Mouse (Mus musculus) frontal cortex, postnatal 25 days (tissue): Measurements from ENCODE around the gene Frmd6.

ENCODE experiments used
- DNase-seq, 2 experiments: peaks; one replicate each; pipeline ENCODE4 v3.0.0; 2022; ENCODE audit warnings: low spot score in 2 of 2

The Frmd6 gene

DNA sequence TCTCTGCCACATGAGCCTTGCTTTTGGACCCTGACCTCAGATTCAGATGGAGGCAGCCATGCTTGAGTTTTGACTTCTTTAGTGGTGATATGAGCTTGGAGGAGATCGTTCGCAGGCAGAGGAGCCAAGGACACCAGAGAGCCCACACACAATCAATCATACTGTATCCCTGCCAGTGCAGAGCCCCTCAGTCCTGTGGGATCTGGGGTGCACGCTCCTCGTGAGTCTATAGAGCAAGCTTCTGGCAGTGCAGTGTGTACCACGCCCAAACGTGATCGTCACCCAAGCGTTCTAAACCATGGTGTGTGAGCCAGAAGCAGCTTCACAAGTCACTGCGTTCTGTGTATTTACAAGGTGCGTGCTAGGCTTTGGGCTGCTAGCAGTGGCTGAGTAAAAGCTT, 70.8 kb downstream of the Frmd6 start:
- DNase-seq = no peak

DNA sequence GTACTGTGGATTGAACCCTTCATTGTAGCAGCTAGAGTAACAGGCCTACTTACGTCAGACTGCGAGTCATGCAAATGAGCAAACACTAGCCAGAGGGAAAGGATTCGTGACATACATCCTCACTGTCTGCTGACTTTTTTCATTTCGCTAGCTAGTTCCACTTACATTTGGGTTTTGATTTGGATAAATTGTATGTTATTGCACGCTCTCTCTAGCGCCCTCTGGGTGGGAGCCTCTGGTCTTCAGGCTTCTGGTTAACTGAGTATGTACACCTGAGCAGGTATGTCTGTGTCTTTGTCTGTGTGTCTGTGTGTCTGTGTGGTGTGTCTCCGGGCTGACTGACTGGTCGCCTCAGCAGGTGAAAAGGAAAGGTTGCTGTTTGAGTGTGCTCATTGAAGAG, 72.1 kb downstream of the Frmd6 start:
- no peak for DNase-seq

DNA sequence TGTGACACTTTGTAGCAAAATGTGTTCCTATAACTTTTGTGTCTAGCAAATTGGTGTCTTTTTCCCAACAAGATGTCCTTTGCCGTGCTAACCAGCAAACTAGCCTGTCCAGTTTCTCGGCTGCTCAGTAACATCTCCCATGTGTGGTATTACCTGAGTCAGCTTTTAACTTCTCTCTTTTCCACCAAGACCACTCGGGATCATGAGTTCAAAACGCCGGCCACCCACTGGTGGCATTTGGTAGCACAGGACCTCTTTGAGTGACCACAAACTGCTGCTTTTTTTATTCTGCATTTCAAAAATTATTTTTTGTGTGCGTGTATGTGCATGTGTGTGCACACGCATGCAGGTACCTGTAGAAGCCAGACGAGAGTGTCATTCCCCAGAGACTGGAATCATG, 73.1 kb downstream of the Frmd6 start:
- no peak for DNase-seq

DNA sequence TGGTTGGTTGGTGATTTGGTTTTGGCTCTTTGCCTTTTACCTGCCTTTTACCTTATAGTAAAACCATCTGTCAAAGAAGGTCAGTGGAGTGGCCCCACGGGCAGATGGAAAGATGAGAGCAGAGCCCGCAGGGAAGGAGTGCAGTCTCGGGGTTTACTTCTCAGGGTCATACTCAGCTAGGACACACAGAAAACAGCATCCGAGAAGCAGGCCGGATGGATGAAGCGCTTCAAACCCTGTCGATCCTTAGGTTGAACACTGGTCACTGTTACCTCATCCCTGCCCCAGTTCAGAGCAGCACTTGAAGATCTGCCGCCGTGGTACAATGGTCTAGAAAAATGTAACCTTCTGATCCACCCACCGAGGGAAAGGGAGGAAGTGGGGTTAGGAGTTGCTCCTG, 79.2 kb downstream of the Frmd6 start:
- no peak for DNase-seq

DNA sequence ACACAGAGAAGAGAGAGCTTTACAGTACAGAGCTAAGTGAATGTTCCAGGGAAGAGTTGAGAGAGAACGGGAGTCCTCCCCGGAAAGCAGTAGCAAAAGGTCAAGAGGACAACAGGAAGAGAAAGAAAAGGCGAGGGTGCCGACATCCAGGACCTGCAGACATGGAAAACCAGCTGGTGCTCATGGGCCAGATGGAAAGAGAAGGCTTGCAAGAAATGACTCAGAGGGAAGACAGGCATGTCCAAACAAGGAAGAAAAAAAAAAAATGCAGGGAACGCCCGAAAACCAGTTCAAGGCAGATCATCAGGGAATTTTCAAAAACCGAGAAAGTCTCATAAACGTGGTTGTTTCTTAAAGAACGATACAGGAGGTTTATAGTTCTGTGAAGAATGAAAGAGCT, 81.6 kb downstream of the Frmd6 start:
- no peak for DNase-seq

DNA sequence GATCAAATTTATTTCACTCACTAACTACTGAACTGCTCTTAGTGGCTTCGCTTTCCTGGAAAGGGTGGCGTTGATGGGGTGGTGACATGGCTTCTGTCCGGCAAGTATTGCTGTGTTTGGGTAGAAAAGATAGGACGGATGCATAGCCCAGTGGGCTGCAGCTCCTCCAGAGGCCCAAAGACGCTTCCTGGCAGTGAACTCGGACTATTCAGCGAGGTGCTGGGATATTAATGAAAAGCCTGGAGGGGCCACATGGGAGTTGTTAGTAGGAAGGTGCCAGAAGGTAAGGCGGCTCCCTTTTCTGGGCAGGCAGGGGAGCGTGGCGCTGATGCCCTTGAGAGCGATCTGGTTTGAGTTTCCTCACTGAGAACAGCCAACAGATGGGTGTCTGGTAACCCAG, 82.3 kb downstream of the Frmd6 start:
- DNase-seq = no peak

DNA sequence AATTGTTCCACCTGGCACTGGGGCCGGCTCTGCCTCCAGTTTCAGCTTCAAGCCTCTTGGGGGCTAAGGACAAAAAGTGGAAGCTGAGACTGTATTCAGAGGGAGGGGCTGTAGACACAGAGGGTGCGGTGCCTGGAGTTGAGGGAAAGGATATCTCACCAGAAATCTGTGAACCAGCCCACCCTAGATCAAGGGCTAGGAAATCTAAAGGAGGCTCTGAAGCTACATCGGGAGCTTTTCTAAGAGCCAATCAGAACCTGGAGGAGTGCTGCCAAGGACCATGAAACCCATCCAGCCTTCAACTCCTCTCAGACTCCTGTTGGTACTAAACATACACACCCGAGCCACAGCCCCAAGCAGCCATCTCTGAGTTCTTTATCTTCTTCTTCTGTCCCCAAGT, 82.8 kb downstream of the Frmd6 start:
- DNase-seq = no peak

DNA sequence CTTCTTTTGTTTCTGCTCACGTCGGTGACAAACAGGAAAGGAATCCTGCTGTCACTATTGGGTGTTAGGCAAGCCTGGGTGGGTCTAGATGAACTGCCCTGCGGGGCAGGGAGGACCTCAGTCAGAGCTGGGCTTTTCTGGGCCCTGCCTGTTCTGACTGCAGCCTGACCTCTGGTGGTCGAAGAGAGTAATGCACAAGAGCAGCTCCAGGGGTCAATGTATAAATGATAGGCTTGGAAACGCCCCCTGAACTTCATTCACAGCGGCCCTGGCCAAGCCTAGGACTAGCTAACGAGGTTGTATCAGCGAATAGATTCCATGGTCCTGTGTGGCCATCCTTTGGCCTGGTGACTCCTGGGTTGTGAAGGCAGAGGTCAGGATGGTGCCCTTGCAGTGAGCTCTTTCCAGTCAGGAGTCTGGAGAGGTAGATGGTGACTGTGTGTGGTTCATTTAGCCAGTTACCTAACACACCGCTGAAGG, 85.0 kb downstream of the Frmd6 start:
- peak; percentile 54 to 70 for DNase-seq

DNA sequence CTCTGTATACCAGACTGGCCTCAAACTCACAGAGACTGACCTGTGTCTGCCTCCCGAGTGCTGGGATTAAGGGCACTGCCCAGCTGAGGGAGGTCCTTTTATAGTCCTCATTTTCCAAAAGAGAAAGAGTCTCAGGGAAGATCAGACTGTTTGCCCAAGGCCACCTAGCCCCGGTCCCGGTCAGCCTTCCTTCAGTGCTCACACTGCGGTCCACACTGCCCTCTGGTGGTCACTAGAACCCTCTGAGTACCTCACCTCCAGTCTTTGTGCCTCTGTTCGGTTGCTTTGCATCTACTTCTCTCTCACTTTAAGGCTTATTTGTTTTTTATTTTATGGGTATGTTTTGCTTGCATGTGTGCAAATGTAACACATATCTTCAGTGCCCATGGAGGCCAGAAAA, 85.7 kb downstream of the Frmd6 start:
- peak; percentile 70 to 78 for DNase-seq

DNA sequence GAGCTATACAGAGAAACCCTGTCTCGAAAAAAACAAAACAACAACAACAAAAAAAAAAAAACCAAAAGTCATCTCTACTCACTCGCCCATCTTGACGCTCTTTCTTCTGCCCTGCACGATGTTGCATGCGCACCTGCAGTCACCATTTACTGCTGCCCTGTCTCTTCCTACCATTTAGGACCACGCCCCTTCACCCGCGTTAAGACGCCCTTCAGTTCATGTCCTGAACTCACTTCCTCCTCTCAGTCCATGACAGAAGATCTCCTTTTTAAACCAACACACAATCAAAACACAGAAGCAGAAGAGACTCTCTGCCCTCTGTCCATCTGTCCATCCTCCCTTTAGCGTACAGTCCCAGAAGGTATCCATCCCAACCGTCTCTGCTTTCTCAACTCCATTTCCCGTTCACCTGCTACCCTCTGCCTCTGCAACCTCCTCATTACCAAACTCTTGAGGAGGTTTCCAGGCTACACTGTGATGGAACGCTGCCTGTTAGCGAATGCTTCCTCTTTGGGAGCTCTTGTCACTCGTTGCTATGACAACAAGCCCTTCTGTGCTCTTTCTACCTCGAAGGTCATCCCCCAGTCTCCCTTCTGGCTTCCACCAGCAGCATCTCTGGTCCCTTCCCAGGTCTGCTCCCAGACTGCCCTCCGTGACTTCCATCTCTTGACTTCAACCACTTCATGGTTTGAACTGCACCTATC, 86.5 kb downstream of the Frmd6 start:
- DNase-seq = no peak

DNA sequence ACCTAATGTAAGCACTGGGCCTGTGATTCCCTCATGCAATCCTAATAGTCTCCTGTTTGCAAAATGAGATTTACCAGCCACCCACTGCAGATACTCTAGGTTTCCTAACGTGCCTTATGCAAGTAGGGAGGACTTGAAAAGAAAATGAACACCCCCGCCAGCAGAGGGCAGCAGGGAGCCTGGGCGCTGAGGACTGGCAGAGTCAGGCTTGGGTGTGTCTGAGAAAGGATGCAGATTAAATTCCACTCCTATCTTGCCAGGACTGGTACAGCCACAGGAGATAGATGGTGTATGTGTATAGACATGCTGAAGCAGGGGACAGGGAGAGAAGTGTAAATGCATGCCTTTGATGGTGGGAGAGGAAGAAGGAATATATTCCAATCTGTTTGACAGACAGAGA, 88.1 kb downstream of the Frmd6 start:
- DNase-seq = peak in 1 of 2 experiments; percentile 49

DNA sequence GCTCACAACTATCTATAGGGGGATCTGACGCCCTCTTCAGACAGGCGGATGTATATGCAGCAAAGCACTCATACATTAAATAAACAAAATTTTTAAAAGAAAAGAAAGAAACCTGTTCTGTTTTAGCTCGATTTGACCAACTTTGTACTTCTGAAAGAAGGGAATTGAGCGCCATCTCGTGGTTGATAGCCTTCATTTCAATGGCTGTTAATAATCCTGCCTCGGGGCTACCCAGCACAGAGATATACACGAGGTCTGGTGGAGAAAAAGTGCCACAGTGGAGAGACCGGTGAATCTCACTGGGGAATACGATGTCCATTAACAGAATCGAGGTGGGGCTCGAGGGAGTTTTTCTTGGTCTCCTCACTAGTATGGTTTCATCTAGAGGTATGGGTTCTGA, 89.1 kb downstream of the Frmd6 start:
- DNase-seq = peak in 1 of 2 experiments; percentile 21

DNA sequence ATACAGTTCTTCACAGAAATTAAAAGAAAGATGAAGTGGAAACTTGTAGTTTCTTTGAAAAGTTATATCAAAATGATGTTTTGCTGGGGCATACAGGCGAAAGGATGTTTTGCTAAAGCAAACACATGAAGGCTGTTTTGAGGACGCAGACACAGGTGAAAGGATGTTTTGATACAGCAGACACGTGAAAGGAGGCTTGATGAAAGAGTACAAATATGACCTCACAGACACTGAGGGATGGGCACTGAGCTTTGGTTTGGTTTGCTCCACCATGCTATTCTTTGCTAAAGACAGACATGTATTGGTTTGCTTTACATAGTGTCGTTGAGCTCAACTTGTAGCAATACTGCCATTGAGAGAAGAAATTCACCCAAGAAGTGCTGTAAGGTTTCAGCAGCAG, 104.5 kb downstream of the Frmd6 start:
- DNase-seq = no peak

DNA sequence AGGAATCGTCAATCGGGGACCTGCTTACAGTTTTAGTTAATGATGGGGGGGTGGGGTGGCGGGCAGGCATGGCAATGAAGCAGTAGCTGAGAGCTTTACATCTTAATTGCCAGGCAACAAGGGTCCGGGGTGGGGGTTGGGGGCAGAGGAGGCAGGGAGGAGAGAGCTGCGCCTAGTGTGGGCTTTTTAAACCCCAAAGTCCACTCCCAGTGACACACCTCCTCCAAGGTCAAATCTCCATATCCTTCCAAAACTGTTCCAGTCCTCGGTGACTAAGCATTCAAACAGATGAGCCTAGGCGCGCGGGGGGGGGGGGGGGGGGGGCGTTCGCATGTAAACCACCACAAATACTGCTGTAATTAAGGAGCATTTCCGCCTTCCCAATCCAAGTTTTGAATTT, 111.8 kb downstream of the Frmd6 start:
- no peak for DNase-seq

DNA sequence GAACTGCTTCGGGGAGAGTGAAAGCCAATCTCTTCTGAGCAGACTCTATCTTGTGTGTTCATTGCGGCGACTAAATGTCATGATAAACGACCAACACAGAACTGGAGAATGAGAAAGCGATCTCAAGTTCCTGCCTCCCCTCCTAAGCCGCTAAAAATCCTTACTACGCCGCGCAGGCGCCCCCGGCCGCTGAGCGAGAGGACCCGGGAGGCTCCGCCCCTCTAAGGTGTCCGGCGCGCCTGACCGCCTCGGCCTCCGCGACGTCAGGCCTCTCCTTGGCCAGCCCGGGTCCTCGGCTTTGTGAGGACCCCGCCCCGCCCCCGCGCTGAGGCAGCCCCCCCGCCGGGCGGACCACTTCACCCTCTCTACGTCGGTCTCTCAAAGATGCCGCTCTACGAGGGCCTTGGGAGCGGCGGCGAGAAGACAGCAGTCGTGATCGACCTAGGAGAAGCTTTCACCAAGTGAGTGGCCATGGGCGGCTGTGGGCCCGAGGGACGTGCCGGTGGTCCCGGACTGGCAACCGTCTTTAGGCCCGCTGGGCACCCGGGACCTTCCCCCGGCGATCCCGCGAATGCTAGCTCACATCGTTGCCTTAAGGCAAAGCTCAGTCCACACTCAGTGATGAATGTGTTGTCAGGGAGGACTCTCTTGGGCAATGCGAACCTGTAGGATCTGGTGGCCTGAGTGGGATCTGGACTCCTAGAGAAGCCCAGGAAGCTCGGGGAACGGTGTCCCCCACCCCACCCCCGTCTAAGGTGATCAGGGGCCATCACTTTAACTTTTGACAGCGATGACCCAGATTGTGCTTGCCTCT, 112.5 kb downstream of the Frmd6 start, which contains the start of gene Actr10:
Gene Actr10, plus strand, starts transcription at position 287 of the 814 bp plus-strand sequence.
- peak; percentile 76 to 85 for DNase-seq

DNA sequence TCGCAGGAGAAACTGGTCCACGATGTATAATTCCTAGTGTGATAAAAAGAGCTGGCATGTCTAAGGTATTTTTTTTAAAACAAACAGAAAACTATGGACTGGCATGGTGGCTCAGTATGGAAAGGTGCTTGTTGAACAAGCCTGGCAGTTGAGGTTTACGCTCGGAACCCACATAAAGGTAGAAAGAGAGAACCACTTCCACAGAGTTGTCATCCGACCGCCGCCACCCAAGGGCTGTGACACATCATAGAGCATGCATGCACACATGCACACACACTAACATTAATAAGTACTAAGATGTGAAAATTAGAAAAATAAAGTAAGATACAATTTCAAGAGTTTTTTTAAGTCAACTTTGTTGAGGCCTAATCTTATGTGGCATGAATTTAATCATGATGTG, 115.5 kb downstream of the Frmd6 start:
- no peak for DNase-seq

DNA sequence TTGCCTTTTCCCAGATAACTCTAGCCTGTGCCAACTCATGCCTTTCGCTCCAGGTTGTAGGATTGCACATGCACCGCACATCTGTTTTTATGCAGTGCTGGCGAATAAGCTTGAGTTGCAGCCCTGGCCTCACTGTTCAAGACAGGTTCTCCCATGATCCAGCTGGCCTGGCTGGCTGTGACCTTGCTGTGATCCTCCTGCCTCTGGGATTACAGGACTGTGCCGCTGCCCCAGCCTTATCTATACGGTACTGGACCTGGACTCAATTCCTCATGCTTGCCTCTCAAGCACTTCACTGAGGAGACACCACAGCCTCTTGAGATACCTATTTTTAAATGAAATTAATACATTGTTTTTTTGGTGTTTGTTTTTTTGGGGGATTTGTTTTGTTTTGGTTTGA, 118.9 kb downstream of the Frmd6 start:
- no peak for DNase-seq

DNA sequence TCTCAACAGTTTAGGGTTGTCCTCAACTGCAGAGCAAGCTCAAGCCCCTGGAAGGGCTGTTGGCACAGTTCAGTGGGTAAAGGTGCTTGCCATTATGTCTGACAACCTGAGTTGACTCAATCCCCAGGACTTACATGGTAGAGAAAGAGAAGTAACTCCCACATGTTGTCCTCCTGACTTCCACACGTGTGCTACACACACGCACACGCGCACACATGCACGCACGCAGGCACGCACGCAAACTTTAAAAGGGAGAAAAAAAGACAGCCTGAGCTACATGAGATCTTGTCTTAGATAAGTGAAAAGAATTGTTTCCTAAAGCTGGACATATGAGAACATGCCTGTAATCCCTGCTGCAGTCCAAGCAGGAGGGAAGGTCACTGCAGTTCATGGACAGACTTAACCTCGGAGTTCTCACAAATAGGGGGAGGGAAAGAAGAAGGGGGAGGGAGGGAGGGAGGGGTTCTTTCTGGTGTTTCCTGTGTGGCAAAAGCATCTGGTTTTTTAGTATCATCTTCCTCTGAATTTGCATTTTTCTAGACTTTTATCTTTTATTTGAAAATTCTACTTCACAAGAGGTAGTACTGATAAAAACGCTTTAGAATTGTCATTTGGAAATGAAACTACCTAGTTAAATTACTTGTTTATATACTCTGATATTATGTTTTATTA, 121.4 kb downstream of the Frmd6 start:
- DNase-seq = no peak
